Mouse (Mus musculus): ENCODE results near the gene Rora. TPM values are rescaled to one million over a fixed set of nuclear protein-coding genes. Genes with fewer than 3 reads are reported as not detected.

The Rora gene
- total RNA-seq, 2 experiments from 2014 or later = 0.17 TPM; not detected in 1

- no peak for ATAC-seq (replicated peaks; ENCODE audit: low FRiP score, poor library complexity, severe bottlenecking)
These were observed 269.6 kb downstream of the Rora start for GRCm38 (mm10) chr9:68923128-68923601.

- no peak for ATAC-seq (replicated peaks; ENCODE audit: low FRiP score, poor library complexity, severe bottlenecking)
These were observed 272.8 kb downstream of the Rora start for GRCm38 (mm10) chr9:68926406-68926805.

GRCm38 (mm10) chr9:68933159-68933558 lies 279.6 kb downstream of the Rora start:
- ATAC-seq (replicated peaks; ENCODE audit: low FRiP score, poor library complexity, severe bottlenecking) = no peak

- no peak for ATAC-seq (replicated peaks; ENCODE audit: low FRiP score, poor library complexity, severe bottlenecking)
These were observed 280.7 kb downstream of the Rora start for GRCm38 (mm10) chr9:68934238-68934637.

GRCm38 (mm10) chr9:68935611-68936010 lies 282.0 kb downstream of the Rora start:
- no peak for ATAC-seq (replicated peaks; ENCODE audit: low FRiP score, poor library complexity, severe bottlenecking)

GRCm38 (mm10) chr9:68941037-68941436 lies 287.5 kb downstream of the Rora start:
- no peak for ATAC-seq (replicated peaks; ENCODE audit: low FRiP score, poor library complexity, severe bottlenecking)

- no peak for ATAC-seq (replicated peaks; ENCODE audit: low FRiP score, poor library complexity, severe bottlenecking)
These were observed 289.0 kb downstream of the Rora start for GRCm38 (mm10) chr9:68942595-68943011.

GRCm38 (mm10) chr9:68944026-68944425 lies 290.4 kb downstream of the Rora start:
- no peak for ATAC-seq (replicated peaks; ENCODE audit: low FRiP score, poor library complexity, severe bottlenecking)

- no peak for ATAC-seq (replicated peaks; ENCODE audit: low FRiP score, poor library complexity, severe bottlenecking)
These were observed 294.1 kb downstream of the Rora start for GRCm38 (mm10) chr9:68947707-68948106.

- no peak for ATAC-seq (replicated peaks; ENCODE audit: low FRiP score, poor library complexity, severe bottlenecking)
These were observed 294.6 kb downstream of the Rora start for GRCm38 (mm10) chr9:68948141-68948540.

- no peak for ATAC-seq (replicated peaks; ENCODE audit: low FRiP score, poor library complexity, severe bottlenecking)
These were observed 302.8 kb downstream of the Rora start for GRCm38 (mm10) chr9:68956210-68956874.

GRCm38 (mm10) chr9:68956938-68957573 lies 303.5 kb downstream of the Rora start:
- no peak for ATAC-seq (replicated peaks; ENCODE audit: low FRiP score, poor library complexity, severe bottlenecking)

- no peak for ATAC-seq (replicated peaks; ENCODE audit: low FRiP score, poor library complexity, severe bottlenecking)
These were observed 304.2 kb downstream of the Rora start for GRCm38 (mm10) chr9:68957793-68958192.

- no peak for ATAC-seq (replicated peaks; ENCODE audit: low FRiP score, poor library complexity, severe bottlenecking)
These were observed 305.3 kb downstream of the Rora start for GRCm38 (mm10) chr9:68958919-68959318.

- ATAC-seq (replicated peaks; ENCODE audit: low FRiP score, poor library complexity, severe bottlenecking) = no peak
These were observed 310.3 kb downstream of the Rora start for GRCm38 (mm10) chr9:68963898-68964297.

GRCm38 (mm10) chr9:68966540-68966939 lies 313.0 kb downstream of the Rora start:
- ATAC-seq (replicated peaks; ENCODE audit: low FRiP score, poor library complexity, severe bottlenecking) = no peak

GRCm38 (mm10) chr9:68970074-68970473 lies 316.5 kb downstream of the Rora start:
- no peak for ATAC-seq (replicated peaks; ENCODE audit: low FRiP score, poor library complexity, severe bottlenecking)

GRCm38 (mm10) chr9:68972277-68972676 lies 318.7 kb downstream of the Rora start:
- no peak for ATAC-seq (replicated peaks; ENCODE audit: low FRiP score, poor library complexity, severe bottlenecking)

- no peak for ATAC-seq (replicated peaks; ENCODE audit: low FRiP score, poor library complexity, severe bottlenecking)
These were observed 320.9 kb downstream of the Rora start for GRCm38 (mm10) chr9:68974517-68974916.

- no peak for ATAC-seq (replicated peaks; ENCODE audit: low FRiP score, poor library complexity, severe bottlenecking)
These were observed 322.6 kb downstream of the Rora start for GRCm38 (mm10) chr9:68976136-68976535.

GRCm38 (mm10) chr9:68976851-68977250 lies 323.3 kb downstream of the Rora start:
- ATAC-seq (replicated peaks; ENCODE audit: low FRiP score, poor library complexity, severe bottlenecking) = no peak
